Mouse (Mus musculus): ENCODE data around the gene Zswim8.

Gene Zswim8

GRCm38 (mm10) chr14:20707201-20708190 is at the start of gene Zswim8:
TSS of gene Zswim8 (plus strand) at chr14:20707552.
- CTCF ChIA-PET, result no interaction called here

DNA sequence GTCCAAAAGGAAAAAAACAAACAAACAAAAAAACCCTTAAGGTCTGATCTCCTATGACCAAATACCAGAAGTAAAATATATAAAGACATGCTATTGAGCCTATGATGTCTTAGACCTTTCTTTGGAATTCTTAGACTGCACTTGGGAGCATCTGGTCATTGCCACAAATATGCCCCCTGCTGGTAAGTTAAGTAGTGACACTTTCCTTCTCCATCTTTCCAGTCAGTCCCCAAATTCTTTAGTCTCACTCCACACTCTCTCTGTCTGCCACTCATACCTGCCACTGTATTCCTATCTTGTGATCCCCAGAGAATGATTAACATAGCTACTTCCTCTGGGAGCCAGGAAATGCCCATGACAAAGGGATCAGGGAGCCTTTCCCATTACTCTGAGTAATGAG is 49.0 kb upstream of the Zswim8 start:
- CTCF ChIA-PET, result interaction anchor here (0.8 to 2.4 kb wide), 2 partner anchors 40 to 82 kb away, joined by 3 to 8 read pairs; no protein-coding TSS in a partner anchor

DNA sequence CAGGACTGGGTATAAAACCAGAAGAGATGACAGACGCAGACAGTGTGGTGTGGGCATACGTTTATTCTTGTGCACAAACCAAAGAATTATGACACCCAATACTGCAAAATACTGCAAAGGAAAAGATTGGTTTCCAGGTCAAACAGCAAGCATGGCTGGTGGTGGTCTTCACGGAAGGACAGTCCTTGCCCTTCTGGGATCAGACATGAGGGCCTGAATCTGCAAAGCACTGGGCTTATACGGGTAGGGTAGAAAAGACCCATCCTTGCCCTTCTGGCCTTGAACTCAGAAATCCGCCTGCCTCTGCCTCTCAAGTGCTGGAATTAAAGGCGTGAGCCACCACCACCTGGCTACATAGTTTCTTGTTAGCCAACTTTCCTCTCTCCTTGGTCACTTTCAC is 48.5 kb upstream of the Zswim8 start:
- CTCF ChIA-PET, result interaction anchor here (0.8 to 2.4 kb wide), 2 partner anchors 41 to 83 kb away, joined by 3 to 8 read pairs; no protein-coding TSS in a partner anchor

GRCm38 (mm10) chr14:20659687-20660086 is 47.7 kb upstream of the Zswim8 start:
- CTCF ChIA-PET, result interaction anchor here (0.6 to 2.4 kb wide), 4 partner anchors 84 to 1151 kb away, joined by 3 to 8 read pairs (median 3); no protein-coding TSS in a partner anchor

- CTCF ChIA-PET, result interaction anchor here (0.6 to 0.8 kb wide), 4 partner anchors 25 to 73 kb away, joined by 3 to 5 read pairs (median 3); no protein-coding TSS in a partner anchor
Observed at GRCm38 (mm10) chr14:20660827-20661660, 46.3 kb upstream of the Zswim8 start.

DNA sequence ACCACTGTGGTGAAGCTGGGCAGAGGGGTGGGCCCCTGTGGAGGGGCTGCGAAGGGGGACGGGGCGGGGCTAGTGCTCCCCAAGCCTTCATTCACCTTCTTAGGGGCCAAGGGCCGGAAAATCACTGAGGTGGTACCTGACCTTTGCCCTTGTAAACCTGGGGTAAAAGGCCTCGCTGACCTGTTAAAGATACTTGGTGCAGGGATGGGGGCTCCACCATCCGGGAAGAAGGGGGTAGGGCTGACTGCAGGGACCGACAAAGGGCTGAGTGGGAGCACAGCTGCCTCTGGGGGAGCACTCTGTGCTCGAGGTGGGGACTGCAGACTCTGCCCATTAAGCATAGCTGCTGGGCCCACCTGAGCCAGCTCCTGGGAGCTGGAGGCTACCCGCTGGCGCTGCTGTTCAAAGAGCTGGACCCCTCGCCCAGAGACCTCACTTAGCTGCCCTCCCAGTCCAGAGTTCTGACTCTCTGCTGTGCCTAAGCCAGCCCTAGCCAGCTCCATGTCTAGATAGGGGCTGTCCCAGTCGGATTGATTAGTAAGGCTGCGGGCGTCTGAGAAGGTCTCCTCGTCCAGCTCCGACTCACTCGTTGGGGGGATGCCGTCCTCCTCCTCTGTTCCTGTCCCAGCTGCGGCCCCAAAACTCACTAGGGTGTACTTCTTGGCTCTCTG is 45.6 kb upstream of the Zswim8 start:
- CTCF ChIA-PET, result interaction anchor here (0.6 to 0.8 kb wide), 2 partner anchors 74 to 87 kb away, joined by 3 read pairs; no protein-coding TSS in a partner anchor

DNA sequence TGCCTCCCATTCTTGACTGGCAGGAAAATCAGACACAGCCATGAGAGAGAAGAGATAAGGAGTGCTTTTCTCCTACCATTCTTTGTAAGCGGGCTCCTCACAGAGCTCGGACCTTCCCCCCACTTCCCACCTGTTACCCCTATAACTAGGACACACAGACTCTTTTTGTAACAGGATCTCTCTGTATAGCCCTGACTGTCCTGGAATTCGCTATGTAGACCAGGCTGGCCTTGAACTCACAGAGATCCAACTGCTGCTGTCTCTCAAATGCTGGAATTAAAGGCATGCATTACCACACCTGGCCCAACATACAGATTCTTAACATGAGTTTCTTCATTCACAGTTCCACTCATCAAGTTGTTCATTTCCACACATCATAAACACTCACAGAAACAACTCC is 44.6 kb upstream of the Zswim8 start:
- CTCF ChIA-PET, result no interaction called here

DNA sequence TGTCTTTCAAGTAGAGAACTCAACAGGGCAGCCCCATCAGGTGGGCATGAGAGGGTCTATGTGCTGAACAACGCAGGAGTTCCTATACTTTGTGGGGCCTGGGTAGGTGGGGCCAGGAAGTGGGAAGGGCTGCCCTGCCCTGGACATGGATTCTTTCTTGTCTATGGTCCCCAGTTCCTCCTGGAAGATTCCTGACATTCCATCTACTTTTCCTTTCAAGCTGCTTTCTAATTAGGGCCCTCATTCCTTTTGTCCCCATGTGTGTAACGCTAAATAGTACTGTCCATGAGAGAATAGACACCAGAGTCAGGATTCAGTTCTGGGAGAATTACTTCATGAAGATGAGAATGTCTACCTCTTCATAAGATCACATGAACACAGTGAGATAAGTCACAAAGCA is 43.8 kb upstream of the Zswim8 start:
- CTCF ChIA-PET, result no interaction called here

DNA sequence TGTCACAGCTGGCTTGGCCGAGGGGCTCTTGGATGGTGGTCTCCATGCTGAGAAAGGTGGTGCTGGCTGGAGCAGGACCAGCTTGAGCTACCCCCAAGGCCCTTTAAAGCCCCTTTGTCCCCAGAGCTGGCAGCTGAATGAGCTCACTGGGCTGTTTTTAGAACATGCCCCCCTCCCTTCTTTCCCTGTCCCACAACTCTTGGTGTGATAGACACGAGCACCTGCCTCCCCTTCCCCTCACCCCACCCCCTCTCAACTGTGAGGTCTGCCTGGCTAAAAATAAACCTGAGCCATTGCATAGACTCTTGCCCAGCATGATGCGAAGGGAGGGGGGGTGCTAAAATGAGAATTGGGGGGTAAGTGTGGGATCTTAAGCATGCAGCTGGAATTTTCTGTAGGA is 42.9 kb upstream of the Zswim8 start:
- CTCF ChIA-PET, result no interaction called here

- CTCF ChIA-PET, result no interaction called here
Observed at GRCm38 (mm10) chr14:20667469-20667868, 39.9 kb upstream of the Zswim8 start.

DNA sequence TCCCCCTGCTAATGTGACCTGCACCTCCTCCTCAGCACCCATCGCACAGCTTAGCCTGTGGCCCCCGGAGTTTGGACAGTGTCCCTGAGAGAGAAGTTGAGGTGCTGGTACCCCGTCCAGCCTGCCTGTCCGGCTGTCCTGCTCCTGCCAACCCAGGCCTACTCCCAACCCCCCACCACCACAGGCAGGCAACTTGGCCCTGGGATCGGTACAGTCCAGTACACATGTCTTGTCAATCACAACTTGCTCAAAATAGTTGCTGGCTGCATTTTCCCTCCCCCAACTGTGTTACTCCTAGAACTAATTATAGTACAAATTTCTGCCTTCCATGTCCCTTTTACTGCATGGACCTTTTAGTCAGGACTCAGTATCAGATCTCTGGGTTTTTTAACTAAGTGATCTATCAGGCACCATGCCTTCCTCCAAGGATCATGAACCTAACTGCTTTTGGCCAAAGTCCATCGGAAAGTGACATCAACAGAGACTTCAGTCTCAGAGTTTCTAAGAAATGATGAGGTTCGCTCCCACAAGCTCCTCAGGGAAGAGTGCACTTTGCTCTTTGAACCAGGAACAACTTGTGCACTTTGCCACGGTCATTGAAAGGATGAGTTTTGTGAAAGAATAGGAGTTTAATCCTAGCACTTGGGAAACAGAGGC is 39.1 kb upstream of the Zswim8 start, which contains the start of gene Synpo2l:
Gene Synpo2l (minus strand): TSS at position 201 of the 657 bp plus-strand sequence.
- CTCF ChIA-PET, result no interaction called here

DNA sequence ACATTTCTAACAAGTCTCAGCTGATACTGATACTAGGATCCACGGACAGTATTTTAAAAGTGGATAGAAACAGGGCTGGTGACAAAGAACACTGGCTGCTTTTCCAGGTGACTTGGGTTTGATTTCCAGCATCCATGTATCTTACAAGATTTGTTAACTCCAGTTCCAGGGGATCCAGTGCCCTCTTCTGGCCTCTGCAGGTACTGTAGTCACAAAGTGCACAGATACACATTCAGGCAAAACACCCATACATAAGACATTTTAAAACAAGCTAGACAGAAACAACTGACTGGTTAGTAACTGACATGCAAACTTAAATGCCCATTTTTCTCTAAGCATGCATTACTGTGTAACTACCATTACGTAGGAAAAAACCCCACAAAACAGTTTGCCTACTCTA is 34.4 kb upstream of the Zswim8 start:
- CTCF ChIA-PET, result interaction anchor here (0.5 kb wide), 1 partner anchor 335 kb away, joined by 5 read pairs; no protein-coding TSS in a partner anchor

GRCm38 (mm10) chr14:20673735-20674063 is 33.7 kb upstream of the Zswim8 start:
- CTCF ChIA-PET, result interaction anchor here (0.5 to 1.0 kb wide), 3 partner anchors 14 to 336 kb away, joined by 3 to 10 read pairs (median 5); no protein-coding TSS in a partner anchor

- CTCF ChIA-PET, result interaction anchor here (0.5 to 1.0 kb wide), 4 partner anchors 13 to 98 kb away, joined by 3 to 11 read pairs (median 8); no protein-coding TSS in a partner anchor
Observed at GRCm38 (mm10) chr14:20674064-20674833, 33.1 kb upstream of the Zswim8 start, which contains the start of gene Sec24c. TSS of gene Sec24c (plus strand) at chr14:20674308.

GRCm38 (mm10) chr14:20677906-20678305 is 29.4 kb upstream of the Zswim8 start:
- CTCF ChIA-PET, result no interaction called here

GRCm38 (mm10) chr14:20681742-20682141 is 25.6 kb upstream of the Zswim8 start:
- CTCF ChIA-PET, result no interaction called here

GRCm38 (mm10) chr14:20682498-20682897 is 24.9 kb upstream of the Zswim8 start:
- CTCF ChIA-PET, result interaction anchor here (0.5 kb wide), 1 partner anchor 899 kb away, joined by 4 read pairs; no protein-coding TSS in a partner anchor

- CTCF ChIA-PET, result no interaction called here
Observed at GRCm38 (mm10) chr14:20686576-20686975, 20.8 kb upstream of the Zswim8 start.

GRCm38 (mm10) chr14:20689009-20689408 is 18.3 kb upstream of the Zswim8 start:
- CTCF ChIA-PET, result interaction anchor here (1.7 kb wide), 1 partner anchor 17 kb away, joined by 15 read pairs; no protein-coding TSS in a partner anchor

DNA sequence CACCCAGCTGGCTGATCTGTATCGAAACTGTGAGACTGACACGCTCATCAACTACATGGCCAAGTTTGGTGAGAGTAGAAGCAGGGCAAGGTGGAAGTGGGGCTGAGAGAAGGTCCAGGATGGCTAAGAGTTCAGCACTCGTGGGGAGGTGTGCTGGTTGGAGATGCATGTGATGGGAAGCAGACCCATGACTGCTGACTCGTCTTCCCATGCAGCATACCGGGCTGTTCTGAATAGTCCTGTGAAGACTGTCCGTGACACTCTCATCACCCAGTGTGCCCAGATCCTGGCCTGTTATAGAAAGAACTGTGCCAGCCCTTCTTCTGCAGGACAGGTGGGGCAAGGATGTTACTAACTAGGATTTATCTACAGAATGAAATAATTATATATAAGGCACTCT is 15.6 kb upstream of the Zswim8 start:
- CTCF ChIA-PET, result no interaction called here

All from spleen, embryonic (tissue).